Mouse (Mus musculus) urinary bladder, postnatal 14 days (tissue): ENCODE measurements at regions not wholly inside any gene's neighbourhood (a gene's known extent, or its start where the extent isn't known, plus 50 kb on each side); places are given as distances from the start of the nearest gene placed in this dataset.
"Not testable (repeated sequence)": the region's sequence is repeated elsewhere in the genome, so short reads cannot be mapped to it uniquely, and the experiment has no call there.

Experiments
- DNase-seq: peaks from one replicate; pipeline ENCODE4 v3.0.0; 2021; ENCODE audit warnings: low spot score

GRCm38 (mm10) chr6:37747793-37748192 lies 122.8 kb upstream of the Trim24 start:
- not testable (repeated sequence) for DNase-seq

- no peak for DNase-seq
Measured at GRCm38 (mm10) chr6:37748296-37748980, 122.2 kb upstream of the Trim24 start.

DNA sequence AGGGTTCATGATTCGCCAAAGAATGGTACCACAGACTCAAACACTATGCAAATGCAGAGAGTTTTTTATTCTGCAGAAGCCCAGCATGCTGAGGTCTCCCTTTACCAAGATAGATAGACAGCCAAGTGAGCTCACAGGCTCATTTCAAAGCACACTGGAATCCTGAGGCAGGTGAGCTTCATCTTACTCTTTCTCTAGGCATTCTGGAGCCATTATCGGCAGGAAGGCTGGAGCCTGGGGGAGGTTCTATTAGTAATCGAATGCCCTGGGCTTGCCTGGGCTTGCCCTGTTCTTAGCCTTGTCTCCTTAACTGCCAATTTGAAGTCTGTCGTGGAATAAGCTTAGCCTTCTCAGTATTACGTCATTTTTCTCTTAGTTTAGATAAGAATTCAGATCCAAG lies 121.6 kb upstream of the Trim24 start:
- DNase-seq: no peak

GRCm38 (mm10) chr6:37750271-37750670 lies 120.3 kb upstream of the Trim24 start:
- no peak for DNase-seq

- no peak for DNase-seq
Measured at GRCm38 (mm10) chr6:37751701-37752100, 118.9 kb upstream of the Trim24 start.

- DNase-seq: not testable (repeated sequence)
Measured at GRCm38 (mm10) chr6:37761003-37761402, 109.6 kb upstream of the Trim24 start.

DNA sequence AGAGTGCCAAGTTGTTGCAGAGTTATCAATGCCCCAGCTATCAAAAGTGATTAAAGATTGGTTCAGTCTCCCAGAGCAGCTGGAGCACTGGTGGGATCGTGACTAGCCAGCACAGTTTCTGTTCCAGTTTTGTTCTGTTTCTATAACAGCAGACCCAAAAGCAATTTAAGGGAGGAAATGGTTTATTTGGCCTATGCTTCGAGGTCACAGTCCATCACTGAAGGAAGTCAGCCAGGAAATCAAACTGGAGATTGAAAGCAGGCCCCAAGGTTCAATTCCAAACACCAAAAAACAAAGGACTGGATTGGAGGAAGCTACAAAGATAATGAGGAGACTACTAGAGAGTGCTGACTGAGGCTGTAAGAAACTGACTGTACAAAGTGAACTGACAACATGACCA lies 107.6 kb upstream of the Trim24 start:
- no peak for DNase-seq

DNA sequence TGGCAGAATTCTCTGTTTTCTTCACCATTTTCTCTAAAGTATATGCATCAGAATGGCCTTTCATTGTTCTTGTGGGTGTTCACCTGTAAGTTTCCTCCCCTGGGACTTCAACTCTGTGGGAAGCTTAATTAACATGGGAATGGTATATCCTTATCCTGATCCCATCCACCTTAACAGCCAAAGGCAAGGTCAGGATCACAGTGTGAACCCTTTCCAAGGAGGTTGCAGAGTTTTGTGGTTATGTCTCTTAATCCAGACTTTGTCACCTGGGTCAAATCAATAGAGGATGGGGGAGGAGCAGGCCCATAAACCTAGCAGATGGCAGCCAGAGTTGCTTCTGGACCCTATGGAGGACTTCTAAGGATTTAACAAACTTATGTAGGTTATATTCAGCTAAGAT lies 102.9 kb upstream of the Trim24 start:
- no peak for DNase-seq

GRCm38 (mm10) chr6:37773294-37773693 lies 97.3 kb upstream of the Trim24 start:
- no peak for DNase-seq

DNA sequence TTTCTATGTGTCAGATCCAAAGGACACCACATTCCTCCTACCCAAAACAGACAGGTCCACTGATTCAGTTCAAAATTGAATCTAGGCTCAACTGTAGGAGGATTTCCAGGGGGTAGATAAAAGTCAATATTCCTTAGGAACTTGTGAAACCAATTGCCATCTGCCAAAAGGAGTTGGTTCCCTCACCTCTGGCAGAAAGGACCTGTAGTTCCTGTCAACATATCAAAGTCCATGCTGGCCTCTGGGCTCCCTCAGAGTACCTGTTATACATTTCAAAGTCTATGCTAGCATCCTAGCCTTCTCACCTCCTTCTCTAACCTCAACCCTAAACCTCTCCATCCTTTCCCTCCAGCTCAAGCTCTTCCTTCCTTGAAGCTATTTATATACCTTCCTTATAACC lies 95.5 kb upstream of the Trim24 start:
- DNase-seq: no peak

DNA sequence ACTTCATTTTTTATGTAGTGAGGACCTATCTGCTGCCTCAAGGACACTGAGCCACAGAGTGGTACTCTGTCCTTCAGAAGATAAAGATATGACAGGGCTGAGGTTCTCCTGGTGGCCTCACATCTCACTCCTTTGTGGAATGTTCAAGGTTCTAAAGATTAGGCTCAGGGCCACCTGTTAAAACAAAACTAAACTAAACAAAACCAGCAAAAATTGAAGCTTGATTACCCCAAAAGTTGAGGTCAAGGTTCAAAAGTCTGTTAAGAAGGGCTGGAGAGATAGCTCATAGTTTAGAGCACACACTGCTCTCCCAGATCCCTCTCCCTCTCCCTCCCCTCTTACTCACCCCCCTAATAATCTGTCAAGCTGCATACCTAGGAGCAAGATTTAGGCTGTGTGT lies 90.7 kb upstream of the Trim24 start:
- DNase-seq: no peak

DNA sequence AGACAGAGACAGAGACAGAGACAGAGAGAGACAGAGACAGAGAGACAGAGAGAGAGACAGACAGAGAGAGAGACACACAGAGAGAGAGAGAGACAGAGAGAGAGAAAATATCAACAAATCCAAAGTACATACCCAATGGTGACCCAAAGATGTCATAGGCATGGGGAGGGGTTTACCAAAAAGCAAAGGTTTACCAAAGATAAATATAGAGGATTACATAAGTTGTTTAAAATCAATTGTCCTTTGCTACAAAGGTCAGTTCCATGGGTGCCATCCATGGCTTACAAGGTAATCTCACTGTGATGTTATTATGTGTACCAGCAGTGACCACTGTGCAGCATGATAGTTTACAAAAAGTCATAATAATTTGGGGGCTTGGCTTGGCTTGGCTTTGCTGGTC lies 88.7 kb upstream of the Trim24 start:
- no peak for DNase-seq

GRCm38 (mm10) chr6:37785280-37785679 lies 85.3 kb upstream of the Trim24 start:
- DNase-seq: not testable (repeated sequence)

DNA sequence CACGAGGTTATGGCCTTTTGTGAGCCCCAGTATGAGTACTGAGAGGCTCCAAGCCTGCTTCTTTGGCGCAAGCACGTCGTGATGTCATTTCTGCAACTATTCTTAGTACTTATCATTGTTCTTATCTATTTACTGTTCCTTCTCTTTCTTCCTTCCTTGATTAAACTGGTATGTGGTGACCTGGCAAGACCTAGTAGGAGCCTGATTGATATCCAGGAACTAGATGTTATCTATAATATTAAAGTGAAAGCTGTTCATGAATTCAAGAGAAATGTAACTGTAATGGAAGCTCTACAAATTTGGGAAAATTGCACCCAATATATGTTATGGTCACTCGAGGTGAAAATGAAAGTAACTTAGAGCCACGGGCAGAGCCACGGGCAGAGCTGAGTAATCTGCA lies 84.9 kb upstream of the Trim24 start:
- no peak for DNase-seq

DNA sequence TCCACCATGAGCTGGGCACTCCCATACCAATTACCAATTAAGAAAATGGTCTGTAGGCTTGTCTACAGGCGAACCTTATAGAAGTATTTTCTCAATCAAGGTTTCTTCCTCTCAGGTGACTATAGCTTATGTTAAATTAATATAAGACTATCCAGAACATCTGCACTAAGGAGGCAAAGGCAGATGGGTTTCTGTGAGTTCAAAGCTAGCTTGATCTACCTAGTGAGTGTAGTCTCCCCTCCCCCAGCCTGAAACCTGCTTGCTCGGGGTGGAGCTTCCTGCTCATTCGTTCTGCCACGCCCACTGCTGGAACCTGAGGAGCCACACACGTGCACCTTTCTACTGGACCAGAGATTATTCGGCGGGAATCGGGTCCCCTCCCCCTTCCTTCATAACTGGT lies 82.8 kb upstream of the Trim24 start:
- not testable (repeated sequence) for DNase-seq

DNA sequence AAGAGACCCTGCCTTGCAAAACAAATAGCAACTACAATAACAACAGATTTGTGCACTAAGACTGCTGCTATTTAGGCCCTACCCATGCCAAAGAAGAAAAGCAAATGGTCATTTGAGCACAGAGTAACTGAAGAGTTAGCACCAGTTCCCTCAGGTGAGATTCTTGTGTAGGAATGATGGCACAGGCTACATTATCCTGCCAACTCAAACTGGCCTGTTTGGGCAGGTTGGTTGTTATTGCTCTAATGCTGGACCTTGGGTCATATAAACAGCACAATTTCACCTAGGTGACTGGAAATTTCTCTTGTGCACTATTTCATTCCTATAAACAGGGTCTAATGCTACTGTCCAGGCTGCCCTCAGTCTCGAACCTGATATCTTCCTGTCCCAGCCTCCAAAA lies 79.7 kb upstream of the Trim24 start:
- no peak for DNase-seq

- no peak for DNase-seq
Measured at GRCm38 (mm10) chr6:37794211-37794610, 76.4 kb upstream of the Trim24 start.

DNA sequence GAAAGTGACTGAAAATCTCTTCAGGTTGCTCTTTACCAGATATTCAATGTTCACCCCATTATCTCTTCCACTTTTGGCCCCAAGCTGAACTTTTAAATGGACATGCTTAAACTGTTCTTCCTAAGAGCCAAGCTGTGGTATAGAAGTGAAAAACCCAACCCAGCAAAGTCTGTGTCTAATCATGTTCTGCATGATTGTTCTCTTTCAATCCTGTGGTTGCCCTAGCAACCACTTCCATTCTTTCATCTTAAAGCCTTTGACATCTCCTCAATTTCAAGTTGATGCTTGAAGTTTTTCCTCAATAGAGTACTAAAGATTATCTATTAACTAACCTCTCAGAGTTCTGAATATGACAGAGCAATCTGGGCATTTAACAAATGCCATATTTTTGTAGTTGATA lies 75.6 kb upstream of the Trim24 start:
- DNase-seq: no peak

GRCm38 (mm10) chr6:37803231-37803630 lies 67.4 kb upstream of the Trim24 start:
- DNase-seq: no peak

- DNase-seq: not testable (repeated sequence)
Measured at GRCm38 (mm10) chr6:37805896-37806295, 64.7 kb upstream of the Trim24 start.

DNA sequence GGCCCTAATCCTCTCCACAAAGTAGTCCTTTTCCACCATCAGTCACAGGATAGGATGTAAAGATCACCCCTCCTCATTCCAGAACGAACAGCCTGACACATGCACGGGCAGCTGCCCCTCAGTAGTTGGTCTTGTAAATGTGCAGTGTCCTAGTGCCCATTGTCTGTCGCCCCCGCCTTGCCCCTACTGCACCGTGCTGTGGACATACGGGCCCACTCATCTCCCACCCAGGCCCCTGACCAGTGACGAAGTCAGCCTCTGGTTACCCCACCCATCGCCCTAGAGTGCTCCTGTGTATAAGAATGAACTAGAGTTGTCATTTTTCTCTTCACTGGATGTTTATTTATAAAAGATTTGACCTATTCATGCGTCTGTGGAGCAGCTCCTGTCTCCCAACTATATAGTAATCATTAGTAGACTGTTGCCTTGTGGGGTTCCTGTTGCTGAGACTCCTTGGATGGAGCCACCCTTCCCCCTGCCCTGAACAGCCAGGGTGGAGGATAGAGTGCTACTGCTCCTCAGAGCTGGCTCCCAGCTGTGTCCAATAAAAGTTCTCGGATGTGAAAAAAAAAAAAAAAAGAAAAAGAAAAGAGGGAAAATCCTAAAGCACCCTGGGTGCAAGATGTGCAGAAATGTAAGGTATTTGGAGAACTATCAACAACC lies 64.0 kb upstream of the Trim24 start:
- DNase-seq: not testable (repeated sequence)

DNA sequence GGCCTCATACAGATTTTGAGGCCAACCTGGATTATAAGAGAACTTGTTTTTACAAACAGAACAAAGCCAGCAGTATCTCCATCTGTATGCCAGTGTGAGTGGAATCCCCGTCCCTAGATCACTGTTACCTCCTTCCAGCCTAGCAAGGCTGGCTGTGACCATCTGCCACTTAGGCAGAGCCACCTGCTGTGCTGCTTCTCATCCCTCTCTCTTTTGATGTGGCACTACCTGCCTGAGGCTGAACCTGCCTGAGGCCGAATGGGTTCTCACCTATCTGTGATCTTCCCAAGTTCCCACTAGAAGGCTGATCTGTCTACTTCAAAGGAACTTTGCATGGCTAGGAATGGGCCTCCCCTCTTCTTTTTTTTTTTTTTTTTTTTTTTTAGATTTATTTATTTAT lies 55.4 kb upstream of the Trim24 start:
- DNase-seq: not testable (repeated sequence)
